Mouse (Mus musculus) hematopoietic stem cell, adult 5-6 weeks (primary cell): ENCODE data around the gene Dclre1a. TPM values are rescaled to one million over a fixed set of nuclear protein-coding genes. Genes with fewer than 3 reads are reported as not detected.
"Not testable (repeated sequence)": the region's sequence is repeated elsewhere in the genome, so short reads cannot be mapped to it uniquely, and the experiment has no call there.

Experiments used
- ATAC-seq, 2 experiments: fragments of 125-278 bp in 1 of 2; replicated peaks in 1 of 2; 2 replicates each; pipeline ENCODE4 v1.8.0; 2016 to 2017; ENCODE audit warnings: inconsistent platforms in 2 of 2, mild to moderate bottlenecking in 2 of 2, moderate number of reproducible peaks in 2 of 2, low read depth in 1 of 2, moderate TSS enrichment in 1 of 2; ENCODE audit not compliant: low FRiP score in 2 of 2, poor library complexity in 2 of 2, severe bottlenecking in 2 of 2, insufficient read depth in 1 of 2, low TSS enrichment in 1 of 2
- total RNA-seq: library from RNA; stranded (forward); fragments of 172-1452, 232-1000 nt; gene quantifications from 2 replicates; pipeline ENCODE4 v1.2.3, GENCODE M21; 2017

Dclre1a gene
- total RNA-seq, 1 experiment from 2014 or later, result 14.9 TPM

DNA sequence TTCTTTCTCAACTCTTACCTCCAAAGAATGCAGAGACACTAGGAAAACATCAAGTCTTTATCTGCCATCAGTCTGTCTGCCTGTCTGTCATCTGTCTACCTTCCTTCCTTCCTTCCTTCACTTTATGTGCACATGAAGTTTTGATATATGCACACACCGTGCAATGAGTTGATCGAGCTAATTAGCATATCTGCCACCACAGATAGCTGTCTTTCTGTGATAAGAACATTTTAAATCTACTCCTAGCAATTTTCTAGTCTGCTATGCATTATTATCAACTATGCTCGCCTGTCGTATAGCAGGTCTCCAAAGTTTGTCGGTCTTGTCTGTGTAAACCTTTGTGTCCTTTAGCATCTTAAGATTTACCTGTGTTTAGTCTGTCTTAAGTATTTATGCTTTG lies 44.5 kb downstream of the Dclre1a start:
- not testable (repeated sequence) for ATAC-seq

DNA sequence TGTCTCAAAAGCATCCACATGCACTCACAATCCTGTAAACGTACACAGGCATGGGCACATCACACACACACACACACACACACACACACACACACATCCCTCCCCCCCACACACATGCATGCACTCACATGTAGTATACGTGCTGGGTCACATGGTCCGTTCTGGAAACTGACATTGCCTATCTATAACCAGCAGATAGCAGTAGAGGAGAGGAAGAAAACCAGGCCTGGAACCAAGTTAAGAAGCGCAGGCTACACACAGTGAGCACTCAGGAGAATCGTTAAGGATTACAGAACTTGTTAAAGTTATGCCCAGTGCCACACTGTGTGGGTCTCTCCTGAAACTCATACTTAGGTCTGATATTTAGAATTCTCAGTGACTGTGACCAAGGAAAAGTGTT lies 45.0 kb downstream of the Dclre1a start:
- not testable (repeated sequence) for ATAC-seq

DNA sequence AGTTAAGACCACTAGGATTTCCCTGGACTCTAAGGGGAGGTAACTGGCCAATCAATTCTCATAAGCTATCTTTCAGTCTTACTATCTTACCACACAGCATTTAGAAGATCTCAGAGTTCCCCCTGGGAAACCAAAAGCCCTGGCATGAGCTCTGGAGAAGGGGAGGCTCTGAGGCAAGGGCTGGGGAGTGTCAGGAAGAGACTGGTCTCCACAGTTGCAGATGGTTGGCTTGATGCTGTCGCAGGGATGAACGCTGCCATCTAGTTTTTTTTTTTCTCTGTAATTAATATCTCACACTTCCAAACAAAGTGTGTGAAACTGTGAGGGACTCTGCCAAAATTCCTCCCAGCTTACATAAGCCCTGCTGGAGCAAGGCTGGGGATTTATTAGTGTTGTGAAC lies 53.9 kb downstream of the Dclre1a start:
- not testable (repeated sequence) for ATAC-seq

DNA sequence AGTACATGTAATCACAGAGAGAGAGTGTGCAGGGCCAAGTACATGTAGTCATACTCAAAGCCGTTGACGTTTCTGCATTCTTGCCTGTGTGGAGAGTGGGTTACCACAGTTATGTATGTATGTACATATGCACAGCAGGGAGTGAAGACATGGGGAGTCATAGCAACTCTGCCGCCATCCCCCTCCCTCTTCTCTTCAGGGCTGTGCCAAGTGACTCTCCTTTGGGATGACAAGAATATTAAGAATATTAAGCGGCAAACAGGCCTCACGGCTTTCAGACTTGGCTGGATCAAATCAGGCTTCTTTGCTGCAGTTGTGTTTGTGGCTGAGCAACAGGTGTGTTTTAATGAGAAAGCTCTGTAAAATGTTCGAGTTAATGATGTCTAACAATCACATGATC lies 58.4 kb downstream of the Dclre1a start:
- no peak for ATAC-seq

DNA sequence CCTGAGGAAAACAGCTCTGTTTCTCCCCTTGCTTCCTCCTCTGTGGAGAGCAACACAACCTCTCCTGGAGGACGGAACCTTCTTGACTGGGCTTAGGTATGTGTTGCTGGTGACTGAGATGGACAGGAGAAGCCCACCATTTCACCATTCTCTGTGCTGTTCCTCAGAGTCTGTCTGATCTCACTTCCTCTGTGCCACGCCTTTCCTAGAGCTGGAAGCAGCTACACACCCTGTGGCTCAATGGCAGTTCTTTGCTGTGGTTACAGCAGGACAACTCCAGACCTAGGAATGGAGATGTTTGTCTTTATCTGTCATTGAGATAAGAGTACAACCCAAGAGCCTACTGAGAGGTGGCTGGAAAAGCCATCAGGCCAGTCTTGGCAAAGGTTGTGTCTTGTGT lies 60.7 kb downstream of the Dclre1a start:
- ATAC-seq, result no peak

DNA sequence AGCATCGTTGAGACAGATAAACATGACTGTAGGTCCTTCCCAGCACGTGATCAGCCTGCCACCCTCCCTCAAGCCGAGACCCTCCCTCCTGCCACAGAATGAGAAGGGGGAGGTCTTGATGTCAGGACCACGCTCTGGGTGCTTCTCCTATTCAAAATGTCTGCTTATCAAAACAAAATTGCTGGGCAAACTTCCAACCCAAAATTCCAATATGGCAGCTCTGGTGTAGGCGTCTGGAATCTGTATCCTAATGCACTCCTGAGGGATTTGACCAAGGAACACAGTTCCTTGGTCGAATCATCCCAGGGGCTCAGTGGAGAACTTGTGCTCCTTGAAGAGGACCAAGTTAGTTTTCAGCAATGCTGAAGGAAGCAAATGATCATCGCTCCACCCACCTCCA lies 61.1 kb downstream of the Dclre1a start:
- no peak for ATAC-seq

DNA sequence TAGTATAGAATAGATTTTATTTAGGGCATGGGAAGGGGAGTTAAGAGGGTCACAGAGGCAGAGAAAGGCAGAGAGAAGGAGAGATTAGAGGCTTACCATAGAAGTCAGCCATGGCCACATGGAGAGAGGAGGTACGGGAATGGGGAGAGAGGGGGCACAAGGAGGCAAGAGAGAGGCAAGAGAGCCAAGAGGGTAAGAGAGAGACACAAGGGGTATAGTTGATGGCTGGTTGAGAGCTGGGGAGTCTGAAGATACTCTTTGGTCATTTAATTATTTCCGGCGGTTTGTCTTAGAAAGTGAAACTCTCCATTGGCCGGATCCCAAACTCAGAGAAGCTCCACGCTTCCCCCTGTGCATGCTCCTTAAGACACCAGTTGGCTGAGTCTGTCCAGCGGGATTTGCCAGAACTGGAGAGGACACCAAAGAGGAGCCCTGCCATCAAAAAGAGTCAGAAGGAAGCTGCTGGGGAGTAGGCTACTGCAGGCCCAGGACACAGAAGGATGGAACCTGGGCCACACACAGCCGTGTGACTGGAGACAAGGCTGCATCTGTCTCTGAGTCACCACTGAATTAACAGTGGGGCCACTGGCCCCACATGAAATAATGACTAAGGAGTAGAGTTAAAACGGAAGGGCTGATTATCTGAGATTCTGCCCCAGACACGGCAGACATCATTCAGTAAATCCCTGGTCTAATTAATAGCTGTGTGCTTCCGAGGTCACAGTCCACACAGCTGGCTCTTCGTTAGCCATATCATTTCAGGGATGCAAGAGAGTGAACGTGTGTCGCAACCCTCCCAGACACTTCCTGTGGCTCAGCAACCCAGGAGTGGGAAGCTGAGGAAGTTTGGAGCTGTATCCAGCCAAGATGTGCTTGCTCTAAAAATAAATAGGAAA lies 62.4 kb downstream of the Dclre1a start:
- no peak for ATAC-seq

DNA sequence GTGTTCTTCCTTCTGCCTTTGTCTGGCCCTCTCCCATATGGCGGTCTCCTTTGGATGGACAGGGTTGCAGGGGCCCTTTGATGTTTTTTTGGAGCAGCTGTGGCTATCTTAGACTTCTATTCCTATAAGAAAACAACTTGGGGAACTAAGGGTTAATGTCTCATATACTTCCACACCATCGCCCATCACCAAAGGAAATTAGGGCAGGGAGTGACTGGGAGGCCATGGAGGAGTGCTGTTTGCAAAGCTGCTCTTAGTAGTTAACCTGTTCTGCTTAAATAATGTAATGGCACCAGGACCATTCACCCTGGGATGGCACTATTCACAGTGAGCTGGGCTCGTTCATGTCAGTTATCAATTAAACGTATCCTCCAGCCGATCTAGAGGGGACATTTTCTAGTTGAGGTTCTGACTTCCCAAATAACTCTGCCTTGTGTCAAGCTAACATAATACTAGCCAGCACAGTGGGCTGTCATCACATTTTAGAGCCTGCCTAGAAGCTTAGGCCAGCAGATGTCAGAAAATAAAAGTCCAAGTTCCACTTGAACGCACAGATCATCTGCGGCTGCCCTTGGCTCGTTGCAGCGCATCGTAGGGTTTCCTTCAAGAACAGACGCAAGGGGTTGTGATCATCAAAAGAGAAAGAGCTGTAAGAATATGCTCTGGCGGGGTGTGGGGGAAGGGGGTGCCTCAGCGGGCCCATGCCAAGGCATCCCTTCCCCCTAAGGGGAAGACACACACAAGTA lies 63.2 kb downstream of the Dclre1a start:
- ATAC-seq, result no peak

Other genes with a start within 250 kb of the Dclre1a start
- gene Nrap, start 158.2 kb downstream of the Dclre1a start, total RNA-seq, result 1.1 TPM in 2 replicates
- 35.4 and 43.1 TPM in 2 replicates for gene Casp7, start 151.1 kb downstream of the Dclre1a start, total RNA-seq
- gene Plekhs1, start 86.6 kb downstream of the Dclre1a start, total RNA-seq, result not detected in 2 replicates
- 14.1 and 22.3 TPM in 2 replicates for gene Nhlrc2, start within 50 bp of the Dclre1a start, total RNA-seq
- not detected in 2 replicates for gene Adrb1, start 174.0 kb upstream of the Dclre1a start, total RNA-seq